ENCODE assay signal across 8 mouse cellular contexts in genomic region chr4:142179531-142179930, GRCm38 (mm10). TPM values are rescaled to one million over a fixed set of nuclear protein-coding genes. Genes with fewer than 3 reads are reported as not detected.
DNase-seq lines count a peak whose midpoint lies in the region; ATAC-seq and TF ChIP-seq lines count a peak whose summit lies in the region.

No protein-coding gene starts in this region.

- peak overlapping the region; percentile 80 for H3K27ac ChIP-seq in gastrocnemius, adult 2 months
- 0 out of 2 replicates have a peak overlapping the region, but pooled peaks have one; percentile 34 for H3K27ac ChIP-seq in hindbrain, embryonic 14.5 days
- H3K27ac ChIP-seq in stomach, embryonic 15.5 days, result peak overlapping the region; percentile 90

- intact Hi-C loops in gastrocnemius, adult 2 months (cut with DNase I), result no loop called here

- H3K36me3 ChIP-seq in hindbrain, embryonic 14.5 days (replicated peaks; ENCODE audit: control insufficient read depth, insufficient read depth), result no peaks in the 10 kb centered on the region
- no peaks in the 10 kb centered on the region for H3K36me3 ChIP-seq in stomach, embryonic 15.5 days

- TF ChIP-seq CTCF in Patski (IDR thresholded peaks at IDR 0.05), result no peak
- no peak for TF ChIP-seq CTCF in gastrocnemius, adult 2 months (IDR thresholded peaks at IDR 0.05)

- CTCF ChIA-PET in Patski (lab: Charles Lee), result interaction anchor here (1.0 to 1.5 kb wide), 2 partner anchors 13 to 26 kb away, joined by 3 to 4 read pairs; no protein-coding TSS in a partner anchor

- no peak overlapping the region for H3K9ac ChIP-seq in hindbrain, embryonic 14.5 days
- no peak overlapping the region for H3K9ac ChIP-seq in stomach, embryonic 15.5 days

- no peak overlapping the region for H3K4me2 ChIP-seq in hindbrain, embryonic 14.5 days (replicated peaks)
- peak overlapping the region; percentile 7; the same call in 1 of the 2 replicates for H3K4me2 ChIP-seq in stomach, embryonic 15.5 days

- peak; percentile 70 for ATAC-seq in Patski
- ATAC-seq in hindbrain, embryonic 14.5 days (ENCODE audit: low FRiP score), result no peak
- ATAC-seq in stomach, embryonic 15.5 days (ENCODE audit: insufficient read depth, low FRiP score, low read depth), result peak; percentile 14; the same call in 1 of the 2 replicates

- DNase-seq in cerebellum, postnatal 25 days, result peak; percentile 63 to 71
- DNase-seq in cerebellum, adult 9-10 months, result no peak
- DNase-seq in Patski (ENCODE audit: low read depth, low spot score), result peak; percentile 48
- peak; percentile 73 for DNase-seq in gastrocnemius, adult 2 months
- DNase-seq in hindbrain, embryonic 14.5 days (ENCODE audit: low spot score), result peak; percentile 45
- peak; percentile 57 to 75 for DNase-seq in lung, adult 18-20 months
- no peak for DNase-seq in embryo, embryonic 11 days

- peaks cover 12% of the 10 kb centered on the region for H3K4me1 ChIP-seq in hindbrain, embryonic 14.5 days (replicated peaks; ENCODE audit: control insufficient read depth, insufficient read depth, low read length)
- peaks cover 66% of the 10 kb centered on the region for H3K4me1 ChIP-seq in stomach, embryonic 15.5 days

- H3K27me3 ChIP-seq in Patski, result no peaks in the 10 kb centered on the region
- no peaks in the 10 kb centered on the region for H3K27me3 ChIP-seq in hindbrain, embryonic 14.5 days (ENCODE audit: control insufficient read depth, insufficient read depth, low read length)
- H3K27me3 ChIP-seq in stomach, embryonic 15.5 days (replicated peaks), result no peaks in the 10 kb centered on the region

- POLR2A ChIA-PET in Patski (lab: Charles Lee), result interaction anchor here (0.6 kb wide), 1 partner anchor 12 kb away, joined by 3 read pairs; no protein-coding TSS in a partner anchor

- WGBS in hindbrain, embryonic 14.5 days, result 67% methylated on average over 13 of the region's 13 CpGs
- WGBS in stomach, embryonic 15.5 days, result 23% methylated on average over 13 of the region's 13 CpGs

- in situ Hi-C loops in Patski (cut with MboI; ENCODE audit: low pct_unique_long_range_greater_than_20kb), result no loop called here

- H3K9me3 ChIP-seq in hindbrain, embryonic 14.5 days (ENCODE audit: control insufficient read depth, low read length), result no peaks in the 10 kb centered on the region
- no peaks in the 10 kb centered on the region for H3K9me3 ChIP-seq in stomach, embryonic 15.5 days

- peak overlapping the region; percentile 33 for H3K4me3 ChIP-seq in gastrocnemius, adult 2 months
- H3K4me3 ChIP-seq in hindbrain, embryonic 14.5 days (replicated peaks; ENCODE audit: low read length), result no peak overlapping the region
- H3K4me3 ChIP-seq in stomach, embryonic 15.5 days (replicated peaks), result no peak overlapping the region

RNA-seq across cellular contexts. Expression of gene Kazn, which starts 59.7 kb away (rescaled TPM):
- polyA plus RNA-seq in Patski (2021), result 6.1 TPM
- 1 to 10 TPM; 1.5 to 2.3 TPM for total RNA-seq in gastrocnemius, adult 2 months (2021)
- 18.5 and 24.0 TPM in 2 replicates for polyA plus RNA-seq in hindbrain, embryonic 14.5 days (2014; fragmentation: Nextera tagmentation; extraction: Ambion mirVana)
- polyA plus RNA-seq in stomach, embryonic 15.5 days (2015; fragmentation: Nextera tagmentation; extraction: Ambion mirVana), result 17.1 and 18.0 TPM in 2 replicates

Comparison
In these comparisons a context has a peak if more than half of its experiments do, and no peak if none do; other contexts are left out.
1. DNase-seq: peak in cerebellum, postnatal 25 days (2 of 2), Patski (single experiment), gastrocnemius, adult 2 months (single experiment), hindbrain, embryonic 14.5 days (single experiment) and lung, adult 18-20 months (2 of 2); none in cerebellum, adult 9-10 months (single experiment) and embryo, embryonic 11 days (single experiment).
2. H3K27ac ChIP-seq: peak in every context shown above with its lines; median percentile 90 in stomach, embryonic 15.5 days; 80 in gastrocnemius, adult 2 months; 34 in hindbrain, embryonic 14.5 days.